Mouse (Mus musculus) cerebellum, adult 2 months (tissue): ENCODE data around the gene Ank2.

ENCODE experiments used
- CTCF ChIP-seq: fragments of 200-500 bp; IDR thresholded peaks from 2 replicates; pipeline ENCODE4 v1.5.1; 2011; ENCODE audit warnings: low read depth, mild to moderate bottlenecking, control low read depth, low read length, moderate library complexity, borderline replicate concordance; ENCODE audit not compliant: insufficient read depth
- POLR2A ChIP-seq: fragments of 200-500 bp; IDR thresholded peaks from 2 replicates; pipeline ENCODE4 v1.6.1; 2011; ENCODE audit warnings: low read length, control low read depth, borderline replicate concordance; ENCODE audit not compliant: insufficient read depth

- TF ChIP-seq CTCF, result no peak
- TF ChIP-seq POLR2A, result no peak
These were observed 153.2 kb downstream of the Ank2 start for GRCm38 (mm10) chr3:127345860-127346459.
